Mouse (Mus musculus): ENCODE measurements around the gene Top3a.

GRCm38 (mm10) chr11:60712639-60713255 is 64.4 kb downstream of the Top3a start:
- TF ChIP-seq GATA1 (IDR thresholded peaks at IDR 0.05; ENCODE audit: low read length) (no peak), TAL1 (IDR thresholded peaks at IDR 0.05; ENCODE audit: low read length) (no peak)
